In genomic region chr16:73096091-73097083, GRCm38 (mm10) we compare ENCODE assay signal across 11 mouse cellular contexts.
DNase-seq lines count a peak whose midpoint lies in the region; ATAC-seq and TF ChIP-seq lines count a peak whose summit lies in the region.
"Had no signal": no experiment of that assay in that cellular context is flagged by ENCODE, and none has a peak within 500 bp of the region (broad histone marks: within the 10 kb centered on the region; RNA-seq: fewer than 3 reads in every experiment).

No protein-coding gene starts in this region.

- H3K4me2 ChIP-seq in hindbrain, embryonic 16.5 days (ENCODE audit: low read length): peak overlapping the region; percentile 47
- H3K4me2 ChIP-seq in midbrain, embryonic 15.5 days: peak overlapping the region; percentile 17; the same call in 1 of the 2 replicates

- DNase-seq in heart, adult 11 months: peak; percentile 39
- no peak for DNase-seq in heart, postnatal 10 days
- DNase-seq in embryonic facial prominence, embryonic 10.5 days (ENCODE audit: low spot score): peak; percentile 57
- DNase-seq in thymus, postnatal 36 days: no peak
- no peak for DNase-seq in thymus, adult 2 months
- DNase-seq: cerebellum, adult 9-11 months; liver, postnatal 0 days had no signal

- no peaks in the 10 kb centered on the region for H3K36me3 ChIP-seq in embryonic facial prominence, embryonic 10.5 days (replicated peaks)
- H3K36me3 ChIP-seq in hindbrain, embryonic 16.5 days (ENCODE audit: control insufficient read depth, insufficient read depth, low read length): no peaks in the 10 kb centered on the region
- H3K36me3 ChIP-seq in midbrain, embryonic 15.5 days (replicated peaks): no peaks in the 10 kb centered on the region
- no peaks in the 10 kb centered on the region for H3K36me3 ChIP-seq in thymus, adult 2 months (ENCODE audit: control insufficient read depth, insufficient read depth, low read length)
- H3K36me3 ChIP-seq: heart, embryonic 12.5 days had no signal

- H3K9ac ChIP-seq in hindbrain, embryonic 16.5 days (ENCODE audit: low read depth, low read length): no peak overlapping the region
- H3K9ac ChIP-seq in midbrain, embryonic 15.5 days: no peak overlapping the region
- H3K9ac ChIP-seq: heart, embryonic 12.5 days; liver, postnatal 0 days had no signal

- peak overlapping the region; percentile 21; the same call in 1 of the 2 replicates for H3K4me3 ChIP-seq in embryonic facial prominence, embryonic 10.5 days
- H3K4me3 ChIP-seq in hindbrain, embryonic 16.5 days (ENCODE audit: low read length): no peak overlapping the region
- no peak overlapping the region for H3K4me3 ChIP-seq in midbrain, embryonic 15.5 days
- H3K4me3 ChIP-seq in thymus, adult 2 months (ENCODE audit: control insufficient read depth, insufficient read depth, low read length): no peak overlapping the region
- H3K4me3 ChIP-seq: heart, embryonic 12.5 days had no signal

- intact Hi-C loops in heart, postnatal 10 days (cut with DNase I): no loop called here

- no peaks in the 10 kb centered on the region for H3K9me3 ChIP-seq in embryonic facial prominence, embryonic 10.5 days
- no peaks in the 10 kb centered on the region for H3K9me3 ChIP-seq in hindbrain, embryonic 16.5 days (ENCODE audit: control insufficient read depth, low read length)
- no peaks in the 10 kb centered on the region for H3K9me3 ChIP-seq in midbrain, embryonic 15.5 days
- H3K9me3 ChIP-seq: heart, embryonic 12.5 days had no signal

- no peak overlapping the region; the same call in 1 of the 2 replicates for H3K27ac ChIP-seq in embryonic facial prominence, embryonic 10.5 days (replicated peaks)
- no peak overlapping the region for H3K27ac ChIP-seq in hindbrain, embryonic 16.5 days (ENCODE audit: low read depth, low read length)
- H3K27ac ChIP-seq in midbrain, embryonic 15.5 days: no peak overlapping the region
- H3K27ac ChIP-seq in thymus, adult 2 months (ENCODE audit: control insufficient read depth, insufficient read depth, low read length): no peak overlapping the region

- no peak for TF ChIP-seq POLR2A in thymus, adult 2 months (IDR thresholded peaks at IDR 0.05; ENCODE audit: control insufficient read depth, extremely low read depth, insufficient read depth, low read length, poor library complexity)

- H3K27me3 ChIP-seq in embryonic facial prominence, embryonic 10.5 days (replicated peaks; ENCODE audit: low read depth, poor library complexity, severe bottlenecking): no peaks in the 10 kb centered on the region
- H3K27me3 ChIP-seq in hindbrain, embryonic 16.5 days (replicated peaks; ENCODE audit: control insufficient read depth, insufficient read depth, low read length): no peaks in the 10 kb centered on the region
- H3K27me3 ChIP-seq in midbrain, embryonic 15.5 days (replicated peaks): no peaks in the 10 kb centered on the region
- H3K27me3 ChIP-seq in thymus, adult 2 months (ENCODE audit: control insufficient read depth, insufficient read depth, low read length): no peaks in the 10 kb centered on the region
- H3K27me3 ChIP-seq: heart, embryonic 12.5 days had no signal

- peaks cover 35% of the 10 kb centered on the region for H3K4me1 ChIP-seq in embryonic facial prominence, embryonic 10.5 days
- H3K4me1 ChIP-seq in hindbrain, embryonic 16.5 days (ENCODE audit: control insufficient read depth, insufficient read depth, low read depth, low read length): no peaks in the 10 kb centered on the region; the same call in 1 of the 2 replicates
- peaks cover 8% of the 10 kb centered on the region for H3K4me1 ChIP-seq in midbrain, embryonic 15.5 days
- H3K4me1 ChIP-seq in thymus, adult 2 months (replicated peaks; ENCODE audit: control insufficient read depth, insufficient read depth, low read length): no peaks in the 10 kb centered on the region

- no peak for ATAC-seq in hindbrain, embryonic 16.5 days
- ATAC-seq in midbrain, embryonic 15.5 days (replicated peaks): peak; percentile 64; the same call in 1 of the 2 replicates
- no peak for ATAC-seq in inflammation-experienced regulatory T-cells, adult 6 months
- ATAC-seq: liver, postnatal 0 days had no signal

- 5% methylated on average over 8 of the region's 8 CpGs for WGBS in embryonic facial prominence, embryonic 10.5 days
- 7% methylated on average over 8 of the region's 8 CpGs for WGBS in hindbrain, embryonic 16.5 days
- WGBS in midbrain, embryonic 15.5 days: 8% methylated on average over 8 of the region's 8 CpGs
- WGBS in thymus, adult 2 months: 74% methylated on average over 8 of the region's 8 CpGs

- TF ChIP-seq CTCF in thymus, adult 2 months (IDR thresholded peaks at IDR 0.05; ENCODE audit: borderline replicate concordance, control insufficient read depth, extremely low read depth, insufficient read depth, low read length, poor library complexity): no peak

Comparison
In these comparisons a context has a peak if more than half of its experiments do, and no peak if none do; other contexts are left out.
1. DNase-seq: peak in heart, adult 11 months (single experiment) and embryonic facial prominence, embryonic 10.5 days (single experiment); none in heart, postnatal 10 days (0 of 2), thymus, postnatal 36 days (0 of 2) and thymus, adult 2 months (single experiment).